Mouse (Mus musculus) spleen, adult 2 months (tissue): ENCODE measurements around the gene Gm21903.

Experiments used
- CTCF ChIP-seq: fragments of 200-500 bp; IDR thresholded peaks from 2 replicates; pipeline ENCODE4 v1.5.1; 2011; ENCODE audit warnings: mild to moderate bottlenecking, inconsistent platforms; ENCODE audit not compliant: insufficient read depth, insufficient read length, insufficient replicate concordance; ENCODE audit errors: extremely low read depth
- POLR2A ChIP-seq: fragments of 200-500 bp; IDR thresholded peaks from 2 replicates; pipeline ENCODE4 v1.6.1; 2011; ENCODE audit warnings: low read depth, low read length, inconsistent platforms

- TF ChIP-seq POLR2A (no peak), CTCF (no peak)
These were observed 33.3 kb downstream of the Gm21903 start for GRCm38 (mm10) chr17:39009846-39010245.
